Mouse (Mus musculus) urinary bladder, postnatal 25 days (tissue): ENCODE results near the gene Pde1a.
A peak's percentile ranks its signal among the peaks of the same experiment; 100 is the strongest.
"Not testable (repeated sequence)": the region's sequence is repeated elsewhere in the genome, so short reads cannot be mapped to it uniquely, and the experiment has no call there.

Experiments
- DNase-seq: peaks from one replicate; pipeline ENCODE4 v3.0.0; 2022; ENCODE audit warnings: low spot score

The Pde1a gene

DNA sequence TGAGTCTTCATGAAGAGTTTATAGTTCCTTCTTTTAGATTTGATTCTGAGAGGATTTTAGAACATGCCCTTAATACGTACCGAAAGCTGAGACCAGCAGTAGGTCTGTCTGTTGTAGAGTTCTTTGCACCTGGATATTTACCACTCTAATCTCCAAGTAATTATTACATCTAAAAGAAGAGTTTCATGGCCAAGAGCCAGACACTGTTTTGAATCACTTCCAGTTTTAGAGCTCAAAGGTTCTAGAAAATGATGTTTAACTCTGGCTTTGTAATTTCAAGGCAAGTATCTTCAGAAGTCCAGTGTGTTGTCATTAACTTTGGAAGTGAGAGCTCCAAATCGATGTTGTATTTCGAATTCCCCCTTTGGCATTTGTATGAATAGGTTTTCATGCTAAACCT, 167.8 kb downstream of the Pde1a start:
- no peak for DNase-seq

DNA sequence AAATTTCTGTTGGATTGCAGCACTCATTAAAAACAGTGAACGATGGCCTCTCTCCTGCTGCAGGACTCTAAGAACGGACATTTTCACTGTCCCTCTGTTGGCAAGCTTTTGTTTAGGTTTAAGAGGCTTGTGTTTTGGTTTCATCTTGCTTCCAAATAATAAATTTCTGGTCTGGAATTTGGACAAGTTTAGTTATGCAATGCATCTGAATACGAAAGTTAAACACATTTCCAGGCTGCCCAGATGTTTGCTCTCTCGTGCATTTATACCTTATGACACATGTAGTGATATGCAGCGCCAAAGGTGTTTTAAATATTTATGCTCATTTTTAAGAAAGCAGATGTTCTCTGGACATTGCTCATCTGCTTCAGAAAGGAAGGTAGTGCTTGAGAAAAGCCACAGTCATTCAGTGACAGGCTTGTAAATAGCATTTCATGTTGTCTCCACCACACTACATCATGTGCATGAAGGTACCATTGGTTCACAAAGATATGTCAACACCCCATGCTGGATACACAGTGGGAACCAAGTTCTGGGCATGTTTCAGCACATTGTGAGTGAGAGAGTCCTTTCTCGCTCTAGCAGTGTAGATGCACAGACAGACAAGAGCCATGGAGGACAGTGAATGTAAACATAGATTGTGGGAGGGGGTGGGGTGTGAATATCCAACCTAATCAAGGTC, 171.5 kb downstream of the Pde1a start:
- no peak for DNase-seq

DNA sequence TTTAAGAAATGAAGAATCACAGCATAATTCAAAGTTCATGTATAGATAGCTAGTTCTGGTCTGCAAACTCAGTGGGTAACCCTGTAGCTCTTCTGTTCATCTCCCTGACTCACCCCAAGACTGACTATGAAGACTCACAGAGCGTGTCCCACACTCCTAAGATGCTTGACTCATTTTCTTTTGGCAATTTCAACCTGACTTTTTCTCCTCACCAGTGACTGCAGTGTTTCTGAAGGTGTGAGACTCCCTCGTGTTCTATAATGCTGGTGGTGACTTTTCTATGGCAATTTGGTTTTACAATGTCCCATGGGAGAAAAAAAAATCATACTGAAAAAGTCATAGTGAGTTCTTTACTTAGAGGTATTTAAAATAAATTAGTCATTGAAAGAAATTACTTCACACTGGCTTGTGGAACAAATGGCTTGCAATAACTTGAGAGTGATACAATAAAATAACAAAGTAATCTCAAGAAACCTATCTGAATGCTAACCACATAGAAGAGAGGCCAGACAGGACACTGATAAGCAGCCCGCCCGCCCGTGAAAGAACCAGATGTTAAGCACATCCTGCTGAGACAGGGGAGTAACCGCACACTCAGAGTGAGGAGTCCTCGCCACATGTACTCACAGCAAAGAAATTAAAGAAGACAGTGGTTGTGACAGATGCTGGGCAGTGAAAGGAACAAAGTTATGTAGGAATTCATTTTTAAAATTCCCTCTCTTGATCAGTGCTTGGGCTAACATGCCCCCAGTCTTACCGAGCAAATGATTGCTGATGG, 183.2 kb downstream of the Pde1a start:
- no peak for DNase-seq

- DNase-seq, result no peak
Measured at GRCm38 (mm10) chr2:79934660-79935059, 194.6 kb downstream of the Pde1a start.

- DNase-seq, result no peak
Measured at GRCm38 (mm10) chr2:79922356-79922755, 206.9 kb downstream of the Pde1a start.

GRCm38 (mm10) chr2:79921375-79921774, 207.9 kb downstream of the Pde1a start:
- no peak for DNase-seq

- DNase-seq, result no peak
Measured at GRCm38 (mm10) chr2:79920438-79920837, 208.8 kb downstream of the Pde1a start.

DNA sequence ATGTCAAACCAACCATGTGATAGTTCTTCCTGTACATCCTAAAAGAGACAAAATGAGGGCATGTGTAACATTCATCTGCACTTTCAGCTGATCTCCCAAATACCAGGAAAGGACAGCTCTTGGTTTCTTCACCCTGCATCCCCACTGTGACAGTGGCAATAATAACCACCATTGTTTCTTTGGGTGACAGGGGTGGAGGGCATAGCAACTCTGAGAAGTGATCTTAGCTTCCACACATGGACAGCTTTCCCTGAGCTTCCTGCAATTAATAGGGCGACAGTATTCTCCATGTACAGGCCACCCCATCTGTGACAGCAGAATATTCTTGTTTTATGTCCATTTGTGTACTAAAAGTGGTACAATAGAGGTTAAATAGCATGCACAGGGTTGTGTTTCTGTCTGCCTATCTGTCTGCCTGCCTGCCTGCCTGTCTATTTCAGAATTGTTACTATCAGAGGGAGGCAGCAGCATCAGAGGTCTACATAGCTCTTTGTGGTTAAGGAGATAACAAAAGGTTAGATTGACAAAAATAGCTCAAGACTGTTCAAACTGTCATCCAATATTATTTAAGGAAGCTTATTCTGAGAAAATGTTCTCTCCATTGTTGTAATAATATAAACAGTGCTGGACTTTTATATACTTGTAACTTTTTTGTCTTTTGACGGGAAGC, 227.3 kb downstream of the Pde1a start:
- DNase-seq, result no peak

GRCm38 (mm10) chr2:79898522-79898921, 230.7 kb downstream of the Pde1a start:
- no peak for DNase-seq

- DNase-seq, result no peak
Measured at GRCm38 (mm10) chr2:79892829-79893228, 236.4 kb downstream of the Pde1a start.

- DNase-seq, result no peak
Measured at GRCm38 (mm10) chr2:79891760-79892570, 237.3 kb downstream of the Pde1a start.

GRCm38 (mm10) chr2:79890726-79891125, 238.5 kb downstream of the Pde1a start:
- no peak for DNase-seq

DNA sequence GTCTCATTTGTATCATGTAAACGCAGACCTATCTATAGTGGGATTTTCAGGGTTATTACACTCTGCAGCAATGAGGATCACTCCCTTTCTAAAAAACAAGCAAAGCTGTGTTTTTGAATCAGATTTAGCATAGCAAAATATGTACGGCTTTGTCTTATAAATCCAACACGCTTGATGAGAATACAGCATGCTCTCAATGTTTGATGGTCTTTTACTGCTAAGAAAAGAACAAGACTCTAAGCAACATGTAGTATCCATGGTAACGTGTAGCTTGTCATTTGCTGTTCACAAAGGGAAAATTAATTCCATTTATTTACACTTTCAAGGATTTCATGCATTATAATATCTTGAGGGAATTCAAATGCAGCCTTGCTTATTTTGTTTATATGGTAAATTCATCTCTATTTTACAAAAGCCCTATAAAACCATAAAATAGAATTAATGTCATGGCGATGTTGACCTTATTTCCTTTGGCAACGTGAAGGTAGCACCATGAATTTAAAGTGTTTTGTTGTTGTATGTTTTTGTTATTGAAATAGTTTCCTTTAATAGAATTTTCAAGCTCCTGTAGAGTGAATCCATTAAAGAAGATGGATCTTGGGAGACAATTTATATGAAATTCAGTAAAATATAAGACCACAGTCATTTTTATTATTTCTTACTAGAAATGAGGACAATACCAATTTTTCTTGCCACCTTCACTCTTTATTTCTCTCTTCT, 245.5 kb downstream of the Pde1a start:
- no peak for DNase-seq

DNA sequence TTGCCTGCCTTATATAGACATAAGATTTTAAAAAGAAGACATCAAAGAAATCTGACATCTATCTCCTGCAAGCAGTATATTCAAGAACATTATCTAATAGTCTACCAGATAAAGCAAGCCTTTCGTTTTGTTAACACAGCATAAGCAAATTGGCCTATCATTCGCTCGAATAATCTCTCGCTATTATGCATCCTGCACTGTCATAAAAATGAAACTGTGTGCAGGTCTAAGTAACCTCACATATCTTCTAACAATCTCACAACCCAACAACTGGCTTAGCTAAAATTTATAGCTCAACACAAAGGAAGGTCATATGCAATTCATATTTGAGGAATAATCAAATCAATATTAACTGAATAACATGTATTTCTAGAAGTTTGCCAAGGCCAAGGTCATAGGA, 246.0 kb downstream of the Pde1a start:
- DNase-seq, result no peak

DNA sequence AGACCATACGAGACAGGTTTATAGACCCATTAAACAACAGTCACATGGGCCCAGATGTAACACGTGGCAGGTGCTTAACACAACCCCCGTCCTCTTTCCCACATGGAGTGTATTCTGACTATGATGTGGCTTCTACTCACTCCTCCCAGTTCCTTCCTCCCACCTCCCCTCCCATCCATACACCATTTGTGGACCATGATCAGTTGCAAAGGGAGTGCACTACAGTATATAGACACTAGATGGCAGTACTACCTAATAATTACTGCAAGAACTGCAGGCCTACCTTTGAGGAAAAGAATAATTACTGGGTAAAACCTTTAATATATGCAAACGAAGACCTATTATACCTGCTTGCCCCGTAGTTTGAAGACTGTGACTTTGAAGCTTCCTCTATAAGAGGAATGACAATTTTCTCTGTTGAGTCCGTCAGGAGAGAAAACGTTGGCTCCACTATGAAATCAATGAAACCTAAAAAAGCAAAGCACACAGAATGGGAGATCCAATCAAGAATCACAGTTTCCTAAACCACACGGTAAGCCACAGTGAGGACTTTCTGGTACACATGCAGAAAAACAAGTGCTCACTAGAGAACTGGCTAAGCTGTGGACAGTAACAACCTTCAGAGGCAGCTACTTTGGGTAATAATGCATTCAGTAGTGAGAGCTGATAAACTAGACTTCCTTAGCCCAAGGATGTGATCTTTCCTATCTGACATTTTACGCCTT, 263.8 kb downstream of the Pde1a start:
- peak; percentile 5 for DNase-seq

DNA sequence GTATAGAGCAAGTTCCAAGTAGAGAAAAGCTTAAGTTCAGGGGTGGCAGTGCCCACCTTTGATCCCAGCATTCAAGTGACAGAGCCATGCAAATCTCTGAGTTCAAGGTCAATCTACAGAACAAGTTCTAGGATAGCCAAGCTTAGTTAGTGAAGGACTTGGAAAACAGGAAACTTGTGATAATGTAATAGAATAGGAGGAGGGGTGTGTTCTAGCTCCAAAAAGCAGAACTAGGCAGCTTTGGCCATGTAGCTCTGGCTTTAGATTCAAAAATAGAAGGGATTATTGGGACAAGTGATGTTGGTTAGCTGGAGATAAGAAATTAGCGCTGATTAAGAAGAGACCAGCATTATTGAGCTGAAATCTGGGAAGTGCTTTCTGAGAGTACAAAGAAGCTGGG, 272.4 kb downstream of the Pde1a start:
- DNase-seq, result no peak

DNA sequence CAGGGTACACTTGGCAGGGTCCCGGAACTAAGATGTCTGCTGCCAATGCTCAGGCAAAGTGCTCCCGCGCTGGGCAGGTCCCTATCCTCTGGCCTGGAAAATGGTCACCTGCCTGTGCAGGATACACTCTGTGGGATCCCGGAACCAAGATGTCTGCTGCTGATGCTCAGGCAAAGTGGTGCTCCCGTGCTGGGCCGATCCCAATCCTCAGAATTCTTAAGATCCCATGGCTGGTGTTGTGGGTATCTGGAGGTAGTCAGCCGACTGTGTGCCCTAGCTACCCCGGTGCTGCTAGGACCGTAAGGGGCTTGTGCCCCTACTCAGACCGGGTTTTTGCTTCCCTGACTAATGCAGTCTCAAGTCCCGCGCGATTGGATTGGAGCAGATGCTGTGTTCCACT, 281.9 kb downstream of the Pde1a start:
- not testable (repeated sequence) for DNase-seq

DNA sequence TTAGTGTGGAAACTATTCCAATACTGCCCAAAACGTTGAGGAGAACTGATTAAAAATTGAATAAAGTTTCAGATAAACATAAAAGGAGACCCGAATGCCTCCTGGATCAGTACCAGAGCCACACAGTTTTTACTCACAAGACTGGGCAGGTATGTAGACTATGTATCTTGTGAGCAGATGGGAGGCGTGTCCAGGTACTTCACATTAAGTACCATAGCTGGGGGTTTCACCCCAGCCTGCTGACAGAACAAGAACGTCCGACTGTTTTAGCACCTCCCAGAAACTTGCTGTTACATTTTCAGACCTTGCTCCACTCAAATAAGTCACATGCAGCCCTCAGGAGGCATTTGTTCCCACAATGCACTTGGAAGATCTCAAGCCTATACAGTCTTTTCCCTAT, 289.7 kb downstream of the Pde1a start:
- no peak for DNase-seq

DNA sequence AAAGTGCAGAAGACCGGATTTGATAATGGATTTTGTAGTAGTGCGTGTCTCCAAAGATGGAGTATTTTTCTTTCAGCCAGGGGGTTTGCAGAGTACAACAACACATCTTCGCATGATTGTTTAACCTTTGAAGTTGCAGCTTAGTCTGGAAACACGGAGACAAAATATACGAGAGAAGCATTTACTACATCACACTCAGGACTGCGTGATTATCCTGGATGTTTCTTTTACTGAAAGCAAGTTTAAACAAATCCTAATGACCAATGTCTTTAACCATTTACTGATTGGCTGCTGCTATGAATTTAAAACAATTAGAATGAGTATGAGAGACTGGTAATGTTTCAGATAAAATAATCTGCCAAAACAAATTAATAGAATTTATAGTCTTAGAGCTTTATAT, 290.2 kb downstream of the Pde1a start:
- no peak for DNase-seq

DNA sequence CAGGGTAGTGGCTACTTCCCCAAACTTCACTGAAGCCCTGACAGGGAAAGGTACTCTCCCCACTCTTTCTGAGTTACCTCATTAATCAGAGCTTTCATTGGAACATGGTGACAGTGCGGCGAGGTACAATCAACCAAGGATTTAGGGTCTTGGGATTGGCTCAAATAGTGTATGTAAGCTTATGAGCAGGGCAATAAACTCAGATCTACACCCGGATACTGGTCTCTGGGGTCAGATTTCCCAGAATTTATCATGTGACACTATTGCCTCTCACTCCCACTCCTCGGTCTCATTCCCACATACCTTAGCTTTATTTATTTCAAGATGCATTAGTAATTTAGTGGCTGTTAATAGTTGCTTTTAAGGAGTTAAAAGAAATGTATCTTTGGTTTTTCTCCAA, 303.4 kb downstream of the Pde1a start:
- no peak for DNase-seq

DNA sequence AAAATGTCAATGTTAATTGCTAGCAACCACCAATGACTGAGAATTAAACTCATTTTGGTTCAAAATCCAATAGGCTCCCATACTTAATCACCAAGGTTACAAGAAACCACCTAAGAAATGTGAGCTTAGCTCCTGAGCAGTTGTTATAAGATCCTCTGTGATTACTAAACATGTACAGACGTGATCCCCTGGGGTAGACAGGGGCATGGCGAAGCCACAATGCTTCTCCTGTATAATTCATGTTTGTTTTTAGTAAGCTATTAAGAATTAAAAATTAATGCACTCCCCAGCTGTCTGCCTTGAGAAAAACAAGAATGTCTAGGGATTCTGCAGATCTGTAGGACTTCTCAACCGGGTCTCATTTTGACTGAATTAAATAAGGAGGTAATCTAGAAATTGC, 309.7 kb downstream of the Pde1a start:
- no peak for DNase-seq
